ENCODE assay signal across 31 mouse cellular contexts in the genomic region with DNA sequence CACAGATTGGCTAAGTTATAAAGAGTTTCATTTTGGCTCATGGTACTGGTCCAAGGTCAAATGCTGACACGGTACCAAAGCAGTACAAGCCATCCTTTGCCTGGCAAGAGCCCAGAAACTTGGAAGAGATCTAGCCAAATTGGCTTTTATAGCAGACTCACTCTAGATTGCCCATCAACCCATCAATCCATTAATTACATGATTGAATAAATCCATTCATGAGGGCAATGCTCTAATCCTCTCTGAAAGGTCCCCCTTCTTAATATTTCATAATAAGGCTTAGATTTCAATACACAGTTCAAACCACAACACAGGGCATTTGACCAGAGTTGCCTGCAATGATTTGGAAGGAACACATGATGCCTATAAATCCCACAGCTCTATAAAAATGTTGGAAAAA. TPM values are rescaled to one million over a fixed set of nuclear protein-coding genes. Genes with fewer than 3 reads are reported as not detected.
DNase-seq lines count a peak whose midpoint lies in the region; ATAC-seq and TF ChIP-seq lines count a peak whose summit lies in the region.
"Had no signal": no experiment of that assay in that cellular context is flagged by ENCODE, and none has a peak within 500 bp of the region (broad histone marks: within the 10 kb centered on the region; RNA-seq: fewer than 3 reads in every experiment).

No protein-coding gene starts in this region.

- no peak overlapping the region for H3K4me3 ChIP-seq in forebrain, embryonic 14.5 days (ENCODE audit: low read depth, low read length)
- H3K4me3 ChIP-seq in forebrain, postnatal 0 days (ENCODE audit: low read depth, low read length), result no peak overlapping the region
- H3K4me3 ChIP-seq in kidney, embryonic 14.5 days (ENCODE audit: low read length), result no peak overlapping the region
- H3K4me3 ChIP-seq: gastrocnemius, adult 2 months; hindbrain, embryonic 12.5 days; limb, embryonic 15.5 days; midbrain, embryonic 15.5 days; neural tube, embryonic 15.5 days had no signal

- no peak overlapping the region for H3K27ac ChIP-seq in forebrain, embryonic 14.5 days (ENCODE audit: low read depth, low read length)
- H3K27ac ChIP-seq in forebrain, postnatal 0 days (ENCODE audit: low read depth, low read length), result no peak overlapping the region
- H3K27ac ChIP-seq in kidney, embryonic 14.5 days (ENCODE audit: low read depth, low read length), result no peak overlapping the region
- H3K27ac ChIP-seq: gastrocnemius, adult 2 months; hindbrain, embryonic 12.5 days; limb, embryonic 15.5 days; macrophage; midbrain, embryonic 15.5 days; neural tube, embryonic 15.5 days; stomach, postnatal 0 days had no signal

- H3K4me1 ChIP-seq in forebrain, embryonic 14.5 days (ENCODE audit: control insufficient read depth, insufficient read depth, low read length), result no peaks in the 10 kb centered on the region
- no peaks in the 10 kb centered on the region for H3K4me1 ChIP-seq in forebrain, postnatal 0 days (ENCODE audit: insufficient read depth)
- H3K4me1 ChIP-seq in kidney, embryonic 14.5 days (ENCODE audit: control insufficient read depth, insufficient read depth, low read length), result 0 out of 2 replicates have a peak, but pooled peaks cover 4% of the 10 kb centered on the region
- H3K4me1 ChIP-seq: hindbrain, embryonic 12.5 days; neural tube, embryonic 15.5 days had no signal

- H3K4me2 ChIP-seq in forebrain, embryonic 14.5 days (ENCODE audit: low read length), result no peak overlapping the region
- H3K4me2 ChIP-seq in forebrain, postnatal 0 days (ENCODE audit: low read depth), result no peak overlapping the region
- no peak overlapping the region for H3K4me2 ChIP-seq in kidney, embryonic 14.5 days (replicated peaks; ENCODE audit: low read depth, low read length)
- H3K4me2 ChIP-seq: hindbrain, embryonic 12.5 days; limb, embryonic 15.5 days; midbrain, embryonic 15.5 days; neural tube, embryonic 15.5 days had no signal

- no peak overlapping the region for H3K9ac ChIP-seq in forebrain, embryonic 14.5 days (ENCODE audit: low read length)
- H3K9ac ChIP-seq in forebrain, postnatal 0 days, result no peak overlapping the region
- no peak overlapping the region for H3K9ac ChIP-seq in kidney, embryonic 14.5 days (ENCODE audit: low read depth, low read length)
- H3K9ac ChIP-seq: hindbrain, embryonic 12.5 days; limb, embryonic 15.5 days; midbrain, embryonic 15.5 days; neural tube, embryonic 15.5 days had no signal

- TF ChIP-seq CTCF in forebrain, postnatal 0 days (IDR thresholded peaks at IDR 0.05; ENCODE audit: low read depth), result no peak
- TF ChIP-seq CTCF in brain, embryonic 14.5 days (IDR thresholded peaks at IDR 0.05; ENCODE audit: borderline replicate concordance, extremely low read depth, insufficient read depth, insufficient read length), result no peak

- no peaks in the 10 kb centered on the region for H3K36me3 ChIP-seq in forebrain, embryonic 14.5 days (ENCODE audit: control insufficient read depth, insufficient read depth, low read length)
- no peaks in the 10 kb centered on the region for H3K36me3 ChIP-seq in forebrain, postnatal 0 days (ENCODE audit: insufficient read depth)
- H3K36me3 ChIP-seq in kidney, embryonic 14.5 days (ENCODE audit: control insufficient read depth, insufficient read depth, low read length), result no peaks in the 10 kb centered on the region
- H3K36me3 ChIP-seq: hindbrain, embryonic 12.5 days; limb, embryonic 15.5 days; midbrain, embryonic 15.5 days; neural tube, embryonic 15.5 days had no signal

- WGBS in forebrain, embryonic 14.5 days, result 28% methylated on average over 1 of the region's 1 CpGs
- 8% methylated on average over 1 of the region's 1 CpGs for WGBS in forebrain, postnatal 0 days
- 80% methylated on average over 1 of the region's 1 CpGs for WGBS in kidney, embryonic 14.5 days

- no peak for TF ChIP-seq POLR2A in brain, embryonic 14.5 days (IDR thresholded peaks at IDR 0.05; ENCODE audit: borderline replicate concordance, extremely low read depth, insufficient read depth, insufficient read length, poor library complexity, severe bottlenecking)

- DNase-seq in forebrain, embryonic 14.5 days (ENCODE audit: low spot score), result peak; percentile 67
- DNase-seq in forebrain, postnatal 0 days, result no peak
- peak; percentile 28 to 56 for DNase-seq in kidney, postnatal 36 days
- DNase-seq in NIH3T3 (ENCODE audit: low read depth), result peak; percentile 58
- DNase-seq in brain, embryonic 14.5 days (ENCODE audit: low read depth), result peak; percentile 73
- no peak for DNase-seq in c-Kit-positive CD71-positive TER-119-positive erythroid progenitor cells, embryonic 14.5 days (ENCODE audit: low spot score)
- DNase-seq: cerebellum, adult 2 months; gastrocnemius, adult 2 months; kidney, adult 18-20 months; kidney, postnatal 4 days; layer of hippocampus, adult 9-11 months; right cerebral cortex, postnatal 14 days; thymus, adult 2 months had no signal

- H3K27me3 ChIP-seq in forebrain, embryonic 14.5 days (replicated peaks; ENCODE audit: control insufficient read depth, insufficient read depth, low read length), result no peaks in the 10 kb centered on the region
- no peaks in the 10 kb centered on the region for H3K27me3 ChIP-seq in forebrain, postnatal 0 days (ENCODE audit: insufficient read depth, low read length)
- H3K27me3 ChIP-seq in kidney, embryonic 14.5 days (ENCODE audit: control insufficient read depth, insufficient read depth, low read length), result no peaks in the 10 kb centered on the region
- H3K27me3 ChIP-seq: hindbrain, embryonic 12.5 days; limb, embryonic 15.5 days; midbrain, embryonic 15.5 days; neural tube, embryonic 15.5 days had no signal

- peak; percentile 72; the same call in 1 of the 2 replicates for ATAC-seq in forebrain, embryonic 14.5 days
- no peak; the same call in 1 of the 2 replicates for ATAC-seq in forebrain, postnatal 0 days
- ATAC-seq in kidney, embryonic 14.5 days (ENCODE audit: low FRiP score, low TSS enrichment), result no peak
- ATAC-seq: inflammation-experienced regulatory T-cells, adult 6 months; midbrain, embryonic 15.5 days had no signal

- no peaks in the 10 kb centered on the region for H3K9me3 ChIP-seq in forebrain, embryonic 14.5 days (replicated peaks; ENCODE audit: control insufficient read depth, low read length)
- H3K9me3 ChIP-seq in forebrain, postnatal 0 days (ENCODE audit: low read length), result no peaks in the 10 kb centered on the region
- H3K9me3 ChIP-seq in kidney, embryonic 14.5 days (ENCODE audit: control insufficient read depth, low read length), result no peaks in the 10 kb centered on the region
- H3K9me3 ChIP-seq: hindbrain, embryonic 12.5 days; limb, embryonic 15.5 days; midbrain, embryonic 15.5 days; neural tube, embryonic 15.5 days had no signal

RNA-seq across cellular contexts. Expression of a gene that starts 7.0 kb away (rescaled TPM):
- 11.1 and 11.6 TPM in 2 replicates for polyA plus RNA-seq in forebrain, embryonic 14.5 days (2014; fragmentation: Nextera tagmentation; extraction: Ambion mirVana)
- total RNA-seq in forebrain, postnatal 0 days (2014; rRNA removed), result 99.9 and 101 TPM in 2 replicates
- polyA plus RNA-seq in forebrain, postnatal 0 days (2015; fragmentation: Nextera tagmentation; extraction: Ambion mirVana), result 19.8 and 26.8 TPM in 2 replicates
- polyA plus RNA-seq in kidney, embryonic 14.5 days (2014; fragmentation: Nextera tagmentation; extraction: Ambion mirVana), result 6.1 and 6.3 TPM in 2 replicates
- polyA plus RNA-seq in brain, embryonic 14.5 days (2012; rRNA removed), result 15.3 and 26.5 TPM in 2 replicates

RNA-seq across cellular contexts. Expression of a gene that starts 45.9 kb away (rescaled TPM):
- not detected in 2 replicates for polyA plus RNA-seq in forebrain, embryonic 14.5 days (2014; fragmentation: Nextera tagmentation; extraction: Ambion mirVana)
- total RNA-seq in forebrain, postnatal 0 days (2014; rRNA removed), result not detected in 2 replicates
- not detected in 2 replicates for polyA plus RNA-seq in forebrain, postnatal 0 days (2015; fragmentation: Nextera tagmentation; extraction: Ambion mirVana)
- polyA plus RNA-seq in kidney, embryonic 14.5 days (2014; fragmentation: Nextera tagmentation; extraction: Ambion mirVana), result not detected in 2 replicates
- polyA plus RNA-seq in brain, embryonic 14.5 days (2012; rRNA removed), result not detected in 2 replicates
- total RNA-seq: gastrocnemius, adult 2 months; gastrocnemius, postnatal 4 days; heart, adult 8-10 months; heart, postnatal 25 days; left cerebral cortex, adult 18-20 months; left cerebral cortex, postnatal 36 days; MEL had no signal
- polyA plus RNA-seq: C2C12; cerebellum, adult 2 months; heart, embryonic 14.5 days; hindbrain, embryonic 12.5 days; inflammation-experienced regulatory T-cells, adult 6 months; limb, embryonic 15.5 days; liver, embryonic 16.5 days; lung, embryonic 16.5 days; macrophage; midbrain, embryonic 15.5 days; neural tube, embryonic 15.5 days; stomach, postnatal 0 days; thymus, adult 2 months had no signal

Comparison
In these comparisons a context has a peak if more than half of its experiments do, and no peak if none do; other contexts are left out.
1. DNase-seq: peak in forebrain, embryonic 14.5 days (single experiment), kidney, postnatal 36 days (2 of 2), NIH3T3 (single experiment) and brain, embryonic 14.5 days (single experiment); none in forebrain, postnatal 0 days (single experiment) and c-Kit-positive CD71-positive TER-119-positive erythroid progenitor cells, embryonic 14.5 days (single experiment).